Mouse (Mus musculus) heart, postnatal 25 days (tissue): ENCODE measurements at regions not wholly inside any gene's neighbourhood (a gene's known extent, or its start where the extent isn't known, plus 50 kb on each side); places are given as distances from the start of the nearest gene placed in this dataset.

Source experiments
- DNase-seq: peaks from one replicate; pipeline ENCODE4 v3.0.0; 2022; ENCODE audit warnings: low spot score
- intact Hi-C: fragments of 180-260 bp; cut with DNase I; formaldehyde crosslinking; loops from one replicate; pipeline ENCODE4 v1.15.1; 2025

GRCm38 (mm10) chr10:116726031-116726430 lies 144.7 kb upstream of the Cnot2 start:
- DNase-seq, result no peak
- intact Hi-C loops, result no loop called here

GRCm38 (mm10) chr10:116721986-116722385 lies 140.7 kb upstream of the Cnot2 start:
- intact Hi-C loops, result no loop called here
- no peak for DNase-seq

GRCm38 (mm10) chr10:116719616-116720015 lies 138.3 kb upstream of the Cnot2 start:
- DNase-seq, result no peak
- intact Hi-C loops, result no loop called here

GRCm38 (mm10) chr10:116717961-116718360 lies 136.7 kb upstream of the Cnot2 start:
- intact Hi-C loops, result no loop called here
- DNase-seq, result no peak

- intact Hi-C loops, result no loop called here
- no peak for DNase-seq
Observed at GRCm38 (mm10) chr10:116717017-116717643, 135.8 kb upstream of the Cnot2 start.

GRCm38 (mm10) chr10:116713456-116713855 lies 132.1 kb upstream of the Cnot2 start:
- DNase-seq, result peak; percentile 67

GRCm38 (mm10) chr10:116707025-116707424 lies 125.7 kb upstream of the Cnot2 start:
- intact Hi-C loops, result no loop called here
- DNase-seq, result no peak

More at GRCm38 (mm10) chr10:116713456-116713855, 132.1 kb upstream of the Cnot2 start:
- intact Hi-C loops, result loop anchor here (5.0 kb wide), 1 partner anchor 69 kb away; no protein-coding TSS in a partner anchor

GRCm38 (mm10) chr10:116701281-116701680 lies 120.0 kb upstream of the Cnot2 start:
- intact Hi-C loops, result no loop called here
- no peak for DNase-seq

- intact Hi-C loops, result no loop called here
- DNase-seq, result no peak
Observed at GRCm38 (mm10) chr10:116699711-116700110, 118.4 kb upstream of the Cnot2 start.

GRCm38 (mm10) chr10:116697628-116698316 lies 116.5 kb upstream of the Cnot2 start:
- intact Hi-C loops, result no loop called here
- DNase-seq, result no peak

GRCm38 (mm10) chr10:116693816-116694215 lies 112.5 kb upstream of the Cnot2 start:
- no peak for DNase-seq
- intact Hi-C loops, result no loop called here

- intact Hi-C loops, result no loop called here
- DNase-seq, result no peak
Observed at GRCm38 (mm10) chr10:116686741-116687140, 105.4 kb upstream of the Cnot2 start.

GRCm38 (mm10) chr10:116683374-116683773 lies 102.1 kb upstream of the Cnot2 start:
- intact Hi-C loops, result no loop called here
- no peak for DNase-seq

GRCm38 (mm10) chr10:116678950-116679735 lies 97.8 kb upstream of the Cnot2 start:
- intact Hi-C loops, result no loop called here

GRCm38 (mm10) chr10:116677949-116678348 lies 96.6 kb upstream of the Cnot2 start:
- intact Hi-C loops, result no loop called here
- DNase-seq, result no peak

More at GRCm38 (mm10) chr10:116678950-116679735, 97.8 kb upstream of the Cnot2 start:
- no peak for DNase-seq

GRCm38 (mm10) chr10:116675171-116675570 lies 93.9 kb upstream of the Cnot2 start:
- intact Hi-C loops, result no loop called here

GRCm38 (mm10) chr10:116674348-116674747 lies 93.0 kb upstream of the Cnot2 start:
- intact Hi-C loops, result no loop called here
- DNase-seq, result no peak

More at GRCm38 (mm10) chr10:116675171-116675570, 93.9 kb upstream of the Cnot2 start:
- no peak for DNase-seq

- intact Hi-C loops, result no loop called here
- no peak for DNase-seq
Observed at GRCm38 (mm10) chr10:116658162-116658962, 77.1 kb upstream of the Cnot2 start.

- DNase-seq, result no peak
- intact Hi-C loops, result no loop called here
Observed at GRCm38 (mm10) chr10:116655891-116656290, 74.6 kb upstream of the Cnot2 start.
